Mouse (Mus musculus) heart, postnatal 14 days (tissue): ENCODE results near the gene Pold2. TPM values are rescaled to one million over a fixed set of nuclear protein-coding genes. Genes with fewer than 3 reads are reported as not detected.

Experiments used
- DNase-seq, 2 experiments: peaks; one replicate each; pipeline ENCODE4 v3.0.0; 2021 to 2022
- intact Hi-C: fragments of 180-260 bp; cut with DNase I; formaldehyde crosslinking; loops from one replicate; pipeline ENCODE4 v1.15.1; 2025
- total RNA-seq, 2 experiments: library from RNA; stranded (reverse); gene quantifications; 2 replicates each; pipeline ENCODE4 v1.2.3; 2021

The Pold2 gene
- total RNA-seq, 2 experiments from 2014 or later, result 31.0 to 33.0 TPM

DNA sequence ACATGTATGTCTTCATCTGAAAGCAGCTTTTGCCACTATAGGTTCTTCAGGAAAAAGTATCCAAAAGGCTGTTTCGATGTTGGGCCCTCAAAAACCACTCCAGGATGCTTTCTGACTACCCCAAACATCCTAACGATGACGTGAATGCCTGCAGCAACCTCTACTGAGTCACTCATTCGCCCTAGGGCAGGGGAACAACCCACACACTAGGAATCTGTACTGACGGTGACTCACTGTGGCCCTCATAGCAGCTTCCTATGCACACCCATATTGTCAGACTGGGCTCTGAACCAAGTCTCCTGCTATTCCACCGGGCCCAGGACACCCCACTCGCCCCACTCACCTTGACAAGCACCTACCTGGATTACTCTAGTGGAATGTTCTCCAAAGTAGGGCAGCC is 43.0 kb downstream of the Pold2 start:
- intact Hi-C loops, result loop anchor here (5.0 kb wide), 1 partner anchor 48 kb away; the partner anchor contains the start of gene Dbnl
- DNase-seq, result no peak

DNA sequence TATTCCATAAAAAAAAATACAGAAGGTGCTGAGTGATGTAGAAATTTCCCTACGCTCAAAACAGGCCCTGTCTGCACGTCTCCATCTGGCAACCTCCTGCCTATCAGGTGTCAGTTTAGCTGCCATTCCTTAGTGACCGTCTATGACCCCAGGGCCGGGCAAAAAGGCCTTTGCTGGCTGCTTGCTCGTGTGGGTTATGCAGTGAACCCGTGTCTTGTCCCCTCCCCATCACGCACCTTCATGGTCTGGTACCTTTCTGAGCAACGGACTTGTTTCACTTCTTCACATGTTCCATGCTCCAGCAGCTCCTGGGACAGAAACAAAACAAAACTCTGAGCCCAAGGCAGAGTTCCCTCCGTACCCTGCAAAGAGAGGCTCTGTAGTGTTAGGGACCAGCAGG is 43.6 kb downstream of the Pold2 start:
- intact Hi-C loops, result no loop called here
- DNase-seq, result no peak

DNA sequence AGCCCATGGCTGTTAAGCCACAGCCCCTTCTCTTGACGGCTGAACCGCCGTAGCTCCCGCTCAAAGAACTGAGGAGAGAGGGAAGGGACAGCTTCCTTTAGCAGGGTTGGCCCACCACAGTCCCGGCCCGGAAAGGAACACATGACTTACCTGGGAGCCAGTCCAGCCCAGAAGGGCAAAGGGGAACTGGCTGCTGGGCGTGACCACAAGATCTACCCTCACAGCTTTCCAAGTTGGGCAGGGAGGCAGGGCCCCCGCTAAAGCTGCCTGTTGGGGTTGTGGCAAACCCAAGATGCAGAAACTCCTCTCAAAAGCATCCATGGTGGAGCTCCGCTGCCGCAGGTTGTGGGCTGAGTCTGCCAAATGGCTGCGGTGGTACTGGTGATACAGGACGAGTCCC is 48.8 kb downstream of the Pold2 start:
- DNase-seq, result no peak
- intact Hi-C loops, result no loop called here

DNA sequence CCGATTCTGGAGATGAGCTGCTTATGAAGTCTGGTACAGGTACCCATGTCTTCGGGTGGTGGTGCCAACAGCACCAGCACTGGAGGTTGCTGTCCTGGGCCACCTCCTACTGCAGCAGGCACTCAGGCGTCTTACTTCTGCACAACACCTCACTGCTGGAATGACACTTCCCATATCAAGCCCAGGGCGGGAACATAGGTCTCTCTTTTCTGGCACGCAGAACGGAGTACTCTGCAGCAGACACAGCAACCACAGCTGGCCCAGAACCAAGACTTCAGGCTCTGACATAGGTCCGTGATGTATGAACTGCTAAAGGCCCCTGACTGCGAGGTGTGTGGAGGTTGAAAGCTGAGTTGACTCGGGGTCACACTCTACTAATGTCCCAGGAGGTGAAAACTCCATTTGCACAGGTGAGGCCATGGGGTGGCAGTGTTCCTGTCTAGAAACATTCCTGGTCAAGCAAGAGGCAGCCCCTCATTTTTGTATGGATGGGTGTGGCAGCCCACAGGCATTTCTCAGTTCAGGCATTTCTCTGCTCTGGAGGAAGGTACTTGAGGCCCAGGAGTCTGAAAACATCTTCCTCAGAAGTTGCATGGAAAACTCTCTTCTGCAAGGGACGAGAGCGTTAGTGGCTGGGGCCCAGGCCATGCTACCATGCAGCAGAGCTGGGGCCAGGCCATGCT is 49.4 kb downstream of the Pold2 start:
- no peak for DNase-seq
- intact Hi-C loops, result no loop called here

DNA sequence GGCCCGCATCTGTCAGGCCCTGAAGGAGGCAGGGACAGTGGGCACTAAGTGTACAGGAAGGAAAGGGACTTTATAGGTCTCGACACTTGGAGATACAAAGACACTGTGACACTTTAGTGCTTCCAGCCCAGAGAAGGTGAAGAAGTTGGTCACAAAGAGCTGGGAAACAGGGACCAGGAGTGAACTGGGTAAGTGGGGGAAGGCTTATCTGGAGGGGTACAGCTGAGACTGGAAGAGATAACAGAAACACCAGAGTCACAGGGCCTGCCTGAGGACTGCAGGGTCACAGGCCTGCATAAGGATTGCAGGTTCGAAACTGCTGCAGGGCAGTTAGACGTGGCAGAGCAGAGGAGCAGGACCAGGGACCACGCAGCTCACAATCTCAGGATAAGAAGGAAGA is 50.2 kb downstream of the Pold2 start:
- intact Hi-C loops, result no loop called here
- no peak for DNase-seq

DNA sequence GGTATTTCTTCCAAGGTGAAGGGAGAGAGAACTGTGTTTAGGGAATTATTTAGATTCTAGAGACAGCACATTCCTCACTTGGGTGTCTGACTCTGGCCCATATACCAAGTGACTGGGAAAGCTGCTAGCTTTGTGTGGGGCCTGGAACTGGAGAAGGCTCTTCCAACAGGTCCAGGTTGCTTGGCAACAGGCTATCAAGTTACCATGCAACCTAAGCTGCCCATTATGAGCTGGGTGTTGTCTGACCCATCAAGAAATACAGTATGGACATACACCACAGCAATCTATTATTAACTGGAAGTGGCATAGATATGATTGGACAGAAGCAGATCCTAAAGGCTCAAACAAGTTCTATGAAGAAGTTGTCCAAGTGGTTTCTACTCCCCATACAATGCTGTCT is 52.7 kb downstream of the Pold2 start:
- no peak for DNase-seq
- intact Hi-C loops, result no loop called here

Other genes with a start within 250 kb of the Pold2 start
- 100 to 1,000 TPM; 129 to 130 TPM for gene Mrps24, start 162.6 kb downstream of the Pold2 start, total RNA-seq
- 10 to 100 TPM; 55.6 to 66.5 TPM for gene Urgcp, start 115.9 kb downstream of the Pold2 start, total RNA-seq
- 10 to 100 TPM; 27.3 to 30.5 TPM for gene Dbnl, start 89.8 kb downstream of the Pold2 start, total RNA-seq
- gene Pgam2, start 74.6 kb downstream of the Pold2 start, total RNA-seq, result 100 to 1,000 TPM; 796 to 815 TPM
- 1 to 10 TPM; 4.2 to 5.0 TPM for gene Polm, start 40.3 kb downstream of the Pold2 start, total RNA-seq
- gene Aebp1, start 16.3 kb downstream of the Pold2 start, total RNA-seq, result 10 to 100 TPM; 27.1 to 32.5 TPM
- 100 to 1,000 TPM; 304 to 849 TPM for gene Myl7, start 20.5 kb upstream of the Pold2 start, total RNA-seq
- 1 to 10 TPM; 4.6 to 6.6 TPM for gene Gck, start 71.8 kb upstream of the Pold2 start, total RNA-seq
- gene Ykt6, start 77.4 kb upstream of the Pold2 start, total RNA-seq, result 10 to 100 TPM; 72.2 to 75.4 TPM
- gene Camk2b, start 188.1 kb upstream of the Pold2 start, total RNA-seq, result 1 to 10 TPM; 8.6 TPM